Mouse (Mus musculus) left cerebral cortex, adult 9 months (tissue): ENCODE results near the gene Wdr83.
"Not testable (repeated sequence)": the region's sequence is repeated elsewhere in the genome, so short reads cannot be mapped to it uniquely, and the experiment has no call there.

ENCODE experiments used
- DNase-seq, 2 experiments: peaks; one replicate each; pipeline ENCODE4 v3.0.0; 2022; ENCODE audit warnings: low spot score in 2 of 2

Gene Wdr83

GRCm38 (mm10) chr8:85081216-85081555 lies at the start of gene Wdr83:
TSS of gene Wdr83 (minus strand) at chr8:85081306.
- DNase-seq, result no peak

GRCm38 (mm10) chr8:85123691-85124090 lies 42.6 kb upstream of the Wdr83 start:
- no peak for DNase-seq

- no peak for DNase-seq
Observed at GRCm38 (mm10) chr8:85122995-85123394, 41.9 kb upstream of the Wdr83 start, which contains the start of gene Zfp791. TSS of gene Zfp791 (minus strand) at chr8:85123095.

GRCm38 (mm10) chr8:85120251-85120650 lies 39.1 kb upstream of the Wdr83 start:
- not testable (repeated sequence) for DNase-seq

GRCm38 (mm10) chr8:85119052-85119981 lies 38.2 kb upstream of the Wdr83 start:
- DNase-seq, result peak; percentile 53 to 86

GRCm38 (mm10) chr8:85116984-85117383 lies 35.9 kb upstream of the Wdr83 start:
- DNase-seq, result no peak

- no peak for DNase-seq
Observed at GRCm38 (mm10) chr8:85115501-85115900, 34.4 kb upstream of the Wdr83 start.

- DNase-seq, result no peak
Observed at GRCm38 (mm10) chr8:85113241-85113640, 32.1 kb upstream of the Wdr83 start.

- DNase-seq, result no peak
Observed at GRCm38 (mm10) chr8:85100076-85100665, 19.1 kb upstream of the Wdr83 start.

GRCm38 (mm10) chr8:85096850-85097249 lies 15.7 kb upstream of the Wdr83 start:
- DNase-seq, result no peak

GRCm38 (mm10) chr8:85096196-85096595 lies 15.1 kb upstream of the Wdr83 start:
- DNase-seq, result no peak

GRCm38 (mm10) chr8:85095566-85095965 lies 14.5 kb upstream of the Wdr83 start:
- no peak for DNase-seq

- no peak for DNase-seq
Observed at GRCm38 (mm10) chr8:85095051-85095450, 13.9 kb upstream of the Wdr83 start.

- no peak for DNase-seq
Observed at GRCm38 (mm10) chr8:85091526-85092090, 10.5 kb upstream of the Wdr83 start.

- no peak for DNase-seq
Observed at GRCm38 (mm10) chr8:85090856-85091255, 9.8 kb upstream of the Wdr83 start.

GRCm38 (mm10) chr8:85088771-85089170 lies 7.7 kb upstream of the Wdr83 start:
- DNase-seq, result no peak

- no peak for DNase-seq
Observed at GRCm38 (mm10) chr8:85086238-85086637, 5.1 kb upstream of the Wdr83 start.

- DNase-seq, result no peak
Observed at GRCm38 (mm10) chr8:85084633-85085032, 3.5 kb upstream of the Wdr83 start.

GRCm38 (mm10) chr8:85083108-85083813 lies 2.2 kb upstream of the Wdr83 start, which contains the start of gene Man2b1:
TSS of gene Man2b1 (plus strand) at chr8:85083270.
- DNase-seq, result peak; percentile 68 to 91

GRCm38 (mm10) chr8:85082169-85082568 lies 1.1 kb upstream of the Wdr83 start:
- not testable (repeated sequence) for DNase-seq

GRCm38 (mm10) chr8:85080532-85081215 lies 432 bp downstream of the Wdr83 start, which contains the start of gene Wdr83os:
TSS of gene Wdr83os (plus strand) at chr8:85080740.
- DNase-seq, result peak in 1 of 2 experiments; percentile 58
